Mouse (Mus musculus): ENCODE data around the gene Mfng.

- no peak for TF ChIP-seq CTCF (IDR thresholded peaks at IDR 0.05; ENCODE audit: low read depth)
- TF ChIP-seq EP300 (IDR thresholded peaks at IDR 0.05; ENCODE audit: low read depth): no peak
Observed at GRCm38 (mm10) chr15:78706630-78707029, 66.6 kb downstream of the Mfng start.

All from liver, embryonic 14.5 days (tissue).